Mouse (Mus musculus) common myeloid progenitor, adult 5-6 weeks (primary cell): ENCODE results near the gene Rnf114. TPM values are rescaled to one million over a fixed set of nuclear protein-coding genes. Genes with fewer than 3 reads are reported as not detected.
A peak's percentile ranks its signal among the peaks of the same experiment; 100 is the strongest.

Experiments used
- ATAC-seq: replicated peaks from 2 replicates; pipeline ENCODE4 v1.8.0; 2016; ENCODE audit warnings: low read depth, mild to moderate bottlenecking, moderate TSS enrichment, inconsistent platforms; ENCODE audit not compliant: poor library complexity, severe bottlenecking
- total RNA-seq: library from RNA; stranded (forward); fragments of 200-1000, 187-1606 nt; gene quantifications from 2 replicates; pipeline ENCODE4 v1.2.3, GENCODE M21; 2017

The Rnf114 gene
- 22.9 and 29.9 TPM in 2 replicates for total RNA-seq

DNA sequence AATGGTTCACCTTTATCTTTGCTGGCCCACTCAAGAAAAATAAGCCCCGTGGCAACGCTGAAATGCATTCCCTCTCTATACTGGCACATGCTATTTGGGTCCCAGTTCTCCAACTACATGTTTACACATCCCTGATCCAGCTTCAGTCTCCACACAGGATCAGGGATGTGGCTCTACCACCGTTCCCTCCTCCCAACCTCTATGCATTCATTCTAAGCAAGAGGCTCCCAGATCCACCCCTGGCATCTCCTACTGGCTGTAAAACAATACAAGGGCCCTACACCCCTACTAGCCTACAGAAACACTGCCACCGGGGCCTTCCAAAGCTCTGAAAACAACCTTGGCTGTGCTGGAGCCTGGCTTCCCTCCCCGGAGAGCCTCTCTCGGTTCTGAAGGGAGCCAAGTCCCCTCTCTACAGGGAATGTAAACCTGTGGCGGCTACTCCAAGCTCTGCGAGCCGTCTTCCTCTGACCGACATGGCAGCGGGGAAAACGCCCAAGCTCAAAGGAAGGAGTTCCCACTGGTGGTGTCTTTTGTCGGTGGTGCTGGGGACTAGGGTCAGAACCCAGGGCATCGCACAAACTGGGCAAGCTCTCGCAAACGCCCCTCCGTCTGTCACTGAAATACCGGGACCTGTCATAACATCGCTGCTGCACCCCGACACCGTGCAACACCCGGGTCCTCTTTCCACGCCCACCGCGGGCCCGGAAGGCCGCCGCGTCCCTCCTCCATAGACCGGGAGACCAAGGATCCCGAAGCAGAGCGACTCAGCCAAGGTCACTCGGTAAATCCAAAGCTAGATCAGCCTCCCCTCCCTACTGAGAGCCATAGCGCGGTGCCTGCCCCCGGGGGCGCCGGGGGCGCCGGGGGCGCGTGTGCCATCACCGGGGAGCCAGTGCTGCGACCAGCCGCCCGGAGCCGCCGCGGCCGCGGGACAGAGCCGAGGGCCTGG lies at the start of gene Rnf114:
TSS of gene Rnf114 (plus strand) at position 889 of the 952 bp plus-strand sequence.
- peak; percentile 37 for ATAC-seq

DNA sequence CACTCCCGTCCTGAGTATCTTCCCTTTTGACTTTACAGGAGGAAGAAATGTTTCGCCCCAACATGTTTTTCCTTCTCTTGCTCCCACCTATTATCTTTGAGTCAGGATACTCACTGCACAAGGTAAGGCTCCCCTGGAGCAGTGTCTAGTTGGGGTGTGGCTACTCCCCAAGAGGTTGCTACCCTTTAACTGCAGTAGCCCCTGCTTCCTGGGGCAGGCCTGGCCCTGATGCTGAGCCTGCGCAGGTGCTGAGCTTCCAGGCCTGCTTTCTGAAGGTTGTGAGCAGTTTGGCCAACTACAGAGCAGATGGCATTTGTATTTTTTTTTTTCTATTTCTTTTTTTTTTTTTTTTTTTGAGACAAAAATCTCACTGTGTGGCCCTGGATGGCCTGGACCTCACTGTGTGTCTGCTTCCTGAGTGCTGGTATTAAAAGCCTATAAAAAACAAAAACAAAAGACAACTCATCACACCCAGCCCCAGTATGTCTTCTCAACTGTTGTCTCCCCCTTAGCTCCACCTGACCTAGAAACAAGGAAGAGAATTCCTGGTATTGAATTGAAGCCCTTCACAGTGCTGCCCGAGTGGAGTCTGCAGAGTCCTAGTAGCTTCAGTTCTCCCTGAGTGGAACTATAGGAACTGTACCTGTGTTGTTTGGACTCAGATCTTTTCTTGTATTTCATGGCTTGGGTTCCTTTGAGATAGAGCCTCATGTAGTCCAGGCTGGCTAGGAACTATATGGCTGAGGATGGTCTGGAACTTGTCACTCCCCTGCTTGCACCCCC lies 48.8 kb upstream of the Rnf114 start:
- ATAC-seq, result no peak

DNA sequence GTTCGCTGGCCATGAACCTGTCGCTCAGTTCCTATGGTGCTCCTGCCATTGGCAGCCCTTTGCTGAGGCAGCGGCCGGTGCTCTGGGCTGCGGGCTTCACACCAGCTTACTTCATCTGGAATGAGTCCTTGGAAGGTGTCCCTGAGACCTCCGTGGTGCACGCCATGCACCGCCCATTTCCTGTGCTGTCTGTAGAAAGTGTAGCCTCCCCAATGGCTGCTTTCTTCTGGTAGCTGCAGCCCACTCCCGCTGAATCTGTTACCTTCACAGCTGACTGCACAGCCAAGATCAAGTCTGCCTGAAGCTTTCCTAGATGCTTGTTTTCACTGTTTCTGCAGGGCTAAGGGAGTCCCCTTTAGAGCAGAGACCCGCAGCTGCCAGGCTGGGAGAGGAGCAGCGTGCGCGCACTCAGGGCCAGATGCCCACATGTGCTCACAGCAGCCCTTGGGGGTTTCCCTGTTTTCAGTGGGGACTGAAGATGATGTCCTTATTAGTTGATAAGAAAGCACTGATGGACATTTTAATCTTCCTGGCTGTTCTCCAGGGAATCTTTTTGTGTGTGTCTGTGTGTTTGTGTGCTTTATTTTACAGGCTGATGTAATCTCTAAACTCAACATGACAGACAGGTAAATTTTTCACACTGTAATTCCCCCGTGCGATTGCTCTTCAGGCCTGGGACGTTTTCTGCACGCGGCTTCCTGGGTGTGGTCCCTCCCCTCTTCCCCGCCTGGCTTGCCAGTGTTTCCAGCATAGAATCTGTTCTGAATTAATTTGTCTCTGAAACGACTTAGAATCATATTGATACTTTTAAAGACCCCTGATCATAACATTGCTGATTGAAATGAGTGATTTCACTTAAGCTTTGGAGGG lies 46.3 kb upstream of the Rnf114 start:
- ATAC-seq, result no peak

DNA sequence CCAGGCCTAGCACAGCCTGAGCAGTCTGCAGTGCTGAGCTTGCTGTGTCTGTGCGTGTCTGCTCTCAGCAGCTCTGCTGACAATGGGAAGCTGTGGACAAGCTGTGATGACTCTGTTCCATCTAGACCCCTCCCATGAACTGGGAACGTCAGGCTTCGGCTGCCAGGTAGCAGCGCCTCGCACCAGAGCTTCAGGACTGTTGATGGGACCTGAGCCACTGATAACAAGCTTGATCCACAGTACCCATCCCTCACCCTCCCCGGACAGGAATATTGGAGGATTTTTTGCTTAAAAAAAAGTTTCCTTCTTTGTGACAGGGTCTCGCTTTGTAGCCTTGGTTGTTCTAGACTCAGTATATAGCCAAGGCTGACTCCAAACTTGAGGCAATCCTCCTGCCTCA lies 45.2 kb upstream of the Rnf114 start:
- ATAC-seq, result no peak

DNA sequence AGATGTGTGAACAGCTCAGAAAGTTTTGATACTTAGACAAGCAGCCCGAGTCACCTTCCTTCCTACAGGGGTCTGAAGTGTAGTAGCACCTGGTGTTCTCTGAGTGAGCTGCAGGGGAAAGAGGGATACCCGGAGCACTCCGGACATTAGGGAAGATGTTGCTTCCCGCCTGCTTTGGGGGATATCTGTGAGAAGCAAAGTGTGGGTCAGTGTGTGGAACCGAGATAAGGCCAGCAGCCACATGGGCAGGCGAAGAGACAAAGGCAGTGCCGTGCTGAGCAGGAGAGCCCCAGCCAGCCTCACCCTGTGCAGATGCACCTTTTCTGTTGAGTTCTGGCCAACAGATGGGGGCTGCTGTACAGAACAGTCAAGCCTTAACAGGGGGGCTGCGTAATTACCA lies 44.8 kb upstream of the Rnf114 start:
- 0 out of 2 replicates have a peak, but pooled peaks have one; percentile 34 for ATAC-seq

DNA sequence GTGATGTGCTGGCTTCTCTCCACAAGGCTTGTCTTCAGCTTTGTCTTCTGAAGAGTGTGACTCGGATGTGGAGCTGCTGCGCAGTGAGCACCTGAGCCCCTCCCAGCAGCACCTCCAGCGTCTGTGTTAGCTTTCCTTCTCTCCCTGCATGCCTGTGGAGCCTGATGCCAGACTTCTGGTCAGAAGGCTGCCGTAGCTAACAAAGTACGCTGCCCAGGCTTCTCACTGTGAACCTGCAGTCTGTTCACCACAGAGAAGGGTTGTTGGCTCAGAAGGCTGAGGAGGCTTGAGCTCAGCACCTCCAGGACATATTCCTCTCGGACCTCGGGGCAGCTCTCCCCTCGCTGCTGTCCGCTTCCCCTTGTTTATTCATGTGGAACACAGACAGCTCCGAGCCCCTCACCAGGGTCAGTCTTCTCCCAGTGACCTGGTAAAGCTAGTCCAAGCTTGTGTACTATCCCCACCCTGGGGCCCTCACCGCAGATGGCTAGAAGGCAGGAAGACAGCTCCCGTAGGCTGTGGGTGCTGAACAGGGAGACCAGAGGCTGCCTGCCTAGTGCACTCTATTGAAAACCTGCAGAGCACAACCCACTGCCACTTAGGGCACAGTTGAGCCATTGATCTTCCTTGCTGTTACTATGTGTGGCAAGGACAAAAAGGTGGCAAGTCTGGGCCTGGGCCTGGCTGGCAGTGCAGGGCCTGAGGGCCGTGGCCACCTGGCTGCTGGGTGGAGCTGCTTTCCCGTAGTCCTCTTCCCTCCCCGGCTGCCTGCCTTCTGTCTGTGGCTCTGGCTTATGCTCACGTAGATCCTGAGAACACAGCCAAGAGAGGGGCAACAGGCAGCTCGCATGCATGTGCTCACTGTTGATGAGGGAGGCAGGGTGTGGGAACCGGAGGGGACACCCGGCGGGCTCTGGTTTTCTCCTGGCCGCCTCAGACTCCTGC lies 42.8 kb upstream of the Rnf114 start:
- no peak; the same call in 1 of the 2 replicates for ATAC-seq

DNA sequence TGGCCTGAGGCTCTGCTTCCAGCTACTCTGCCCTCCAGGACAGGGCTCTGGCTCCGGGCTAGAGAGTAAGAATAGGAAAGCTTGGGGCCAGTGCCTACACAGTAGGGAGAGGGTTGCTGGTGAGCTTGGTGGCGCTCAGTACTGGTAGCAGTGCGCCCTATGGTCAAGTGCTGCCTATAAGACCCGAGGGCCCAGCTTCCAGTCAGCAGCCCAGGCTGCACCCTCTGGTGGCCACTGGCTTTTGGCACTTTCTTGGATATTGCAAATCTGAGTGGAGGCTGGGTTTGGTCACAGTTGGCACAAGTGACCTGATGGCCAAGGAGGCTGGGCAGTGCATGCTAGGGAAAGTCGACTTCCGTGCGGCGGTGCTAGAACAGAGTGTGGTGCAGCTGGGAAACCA lies 41.8 kb upstream of the Rnf114 start:
- ATAC-seq, result no peak

DNA sequence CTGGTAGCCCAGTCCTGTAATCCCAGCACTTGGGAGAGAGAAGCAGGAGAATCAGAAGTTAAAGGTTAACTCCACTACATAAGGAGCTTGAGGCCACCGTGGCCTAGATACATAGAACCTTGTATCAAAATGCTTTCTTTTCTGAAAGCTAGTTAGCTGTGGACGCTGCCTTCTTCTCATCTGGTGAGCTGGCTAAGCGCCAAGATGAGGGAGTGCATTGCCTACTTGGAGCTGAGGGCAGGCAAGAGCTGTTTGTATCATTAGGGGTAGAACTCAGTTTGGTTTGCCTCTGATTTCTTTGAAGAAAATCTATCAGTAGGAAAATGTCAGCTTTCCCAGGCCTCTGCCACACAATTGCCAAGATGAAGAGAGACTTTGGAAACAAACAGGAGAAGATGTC lies 38.6 kb upstream of the Rnf114 start:
- no peak for ATAC-seq

DNA sequence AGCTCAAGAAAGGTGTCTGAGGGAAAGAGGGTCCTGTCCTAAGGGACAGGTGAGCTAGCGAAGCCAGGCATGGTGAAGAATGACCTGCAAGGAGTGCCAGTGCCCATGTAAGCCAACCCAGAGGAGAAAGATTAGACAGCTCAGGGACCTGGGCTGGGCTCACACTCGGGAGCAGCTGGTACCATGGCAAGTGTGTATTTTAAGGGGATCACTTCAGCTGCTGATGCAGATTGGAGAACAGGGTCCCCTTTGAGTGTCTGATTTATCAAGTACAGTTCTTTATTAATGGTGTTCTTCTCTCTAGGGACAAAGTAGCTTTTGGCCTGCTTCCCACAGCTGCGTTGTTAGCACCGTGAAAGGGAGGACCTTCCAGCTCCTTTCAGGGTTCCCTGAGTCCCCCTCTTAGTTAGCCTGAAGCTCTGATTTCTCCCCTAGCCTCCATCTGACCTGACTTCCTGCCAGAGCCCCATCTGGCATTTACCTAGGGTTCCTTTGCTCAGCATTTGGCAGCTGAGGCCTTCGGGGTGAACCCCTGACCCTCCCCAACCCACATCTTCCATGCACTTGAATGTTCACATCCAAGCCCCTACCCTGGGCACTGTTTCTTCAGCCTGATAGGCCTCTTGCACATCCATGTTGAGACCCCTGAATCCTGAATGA lies 36.0 kb upstream of the Rnf114 start:
- ATAC-seq, result no peak

DNA sequence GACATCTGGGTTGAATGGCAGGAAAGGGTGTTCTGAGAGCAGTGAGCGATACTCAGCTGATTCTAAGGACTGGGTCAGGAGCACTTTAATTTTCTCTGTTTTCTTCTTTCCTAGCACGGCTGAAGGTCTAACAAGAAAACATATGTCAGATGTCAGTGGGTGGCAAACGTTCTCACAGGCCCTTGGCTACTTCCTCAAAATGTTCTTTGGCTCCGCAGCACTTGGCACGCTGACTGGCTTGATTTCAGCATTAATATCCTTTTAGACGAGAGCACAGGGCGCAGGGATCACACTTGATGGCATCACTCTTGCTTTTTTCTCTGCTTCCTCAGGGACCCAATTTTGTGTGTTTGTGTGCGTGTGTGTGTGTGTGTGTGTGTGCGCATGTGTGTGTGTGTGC lies 35.2 kb upstream of the Rnf114 start:
- ATAC-seq, result peak; percentile 74; the same call in 1 of the 2 replicates

DNA sequence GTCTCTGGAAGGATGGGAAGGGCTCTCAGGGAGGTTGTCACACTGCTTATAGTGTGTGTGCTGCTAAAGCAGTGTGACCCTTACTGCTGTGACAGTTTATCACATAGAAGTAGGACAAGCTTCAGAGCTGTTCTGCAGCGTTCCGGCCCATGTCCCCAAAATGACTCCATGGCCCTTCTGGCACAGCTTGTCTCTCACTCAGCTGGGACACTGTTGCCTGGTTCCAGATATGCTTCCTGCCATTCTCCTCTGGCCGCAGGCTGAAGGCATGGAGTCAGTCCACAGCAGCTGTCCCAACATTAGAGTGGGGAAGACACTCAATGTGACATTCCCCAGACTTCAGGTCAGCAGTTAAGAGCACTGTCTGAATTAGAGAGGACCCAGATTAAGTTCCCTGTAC lies 33.9 kb upstream of the Rnf114 start:
- no peak for ATAC-seq

DNA sequence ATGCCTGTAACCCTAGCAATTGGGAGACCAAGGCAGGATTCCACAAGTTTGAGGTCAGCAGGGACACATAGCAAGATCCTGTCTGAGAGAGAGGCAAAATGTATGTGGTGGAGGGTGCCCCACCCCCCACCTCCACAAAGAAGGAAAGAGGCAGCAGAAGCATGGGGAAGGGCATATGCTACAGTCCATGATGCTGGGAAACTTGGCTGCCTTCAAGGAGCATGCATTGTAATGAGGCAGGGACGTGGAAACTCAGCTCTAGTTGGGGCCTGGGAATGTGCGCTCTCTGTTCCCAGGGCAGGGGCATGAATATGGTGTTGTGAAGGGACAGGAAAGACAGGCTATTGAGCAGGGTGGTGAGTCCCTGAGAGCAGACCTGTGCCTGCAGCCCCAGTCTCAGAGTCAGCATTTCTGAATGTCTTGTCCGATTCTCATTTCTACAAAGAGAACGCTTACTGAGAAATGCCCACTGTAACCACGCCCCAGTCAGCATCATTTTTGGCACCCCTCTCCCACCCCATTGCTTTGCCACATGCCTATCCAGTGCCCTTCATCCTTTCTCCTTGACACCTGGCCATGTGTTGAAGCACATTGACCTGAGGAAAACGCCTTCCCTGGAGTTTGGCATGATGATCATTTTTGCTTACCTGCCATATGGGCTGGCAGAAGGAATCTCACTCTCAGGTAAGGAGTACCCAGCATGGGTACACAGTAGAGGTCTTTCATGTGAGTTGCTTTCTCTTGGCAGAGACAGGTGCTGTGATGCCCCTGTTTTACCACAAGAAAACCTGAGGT lies 33.2 kb upstream of the Rnf114 start:
- ATAC-seq, result no peak

DNA sequence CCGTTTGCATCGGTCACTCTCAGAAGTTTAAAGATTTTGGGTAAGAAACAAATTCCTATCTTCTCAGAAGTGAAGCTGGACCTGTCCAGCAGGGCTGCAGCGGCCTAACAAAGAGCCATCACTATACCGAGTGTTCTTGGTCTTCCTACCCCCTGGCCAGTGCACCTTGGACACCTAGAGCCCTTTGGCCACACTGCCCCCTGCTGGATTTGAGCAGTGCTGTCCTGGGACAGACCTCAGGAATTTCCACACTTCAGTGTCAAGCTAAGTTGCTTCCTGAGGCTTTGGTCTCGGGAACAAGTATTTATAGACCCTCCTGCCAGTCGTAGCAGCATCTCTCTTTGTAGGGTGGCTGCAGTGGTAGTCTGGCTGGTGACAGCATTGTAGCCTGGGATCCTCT lies 29.5 kb upstream of the Rnf114 start:
- peak; percentile 75; the same call in 1 of the 2 replicates for ATAC-seq

DNA sequence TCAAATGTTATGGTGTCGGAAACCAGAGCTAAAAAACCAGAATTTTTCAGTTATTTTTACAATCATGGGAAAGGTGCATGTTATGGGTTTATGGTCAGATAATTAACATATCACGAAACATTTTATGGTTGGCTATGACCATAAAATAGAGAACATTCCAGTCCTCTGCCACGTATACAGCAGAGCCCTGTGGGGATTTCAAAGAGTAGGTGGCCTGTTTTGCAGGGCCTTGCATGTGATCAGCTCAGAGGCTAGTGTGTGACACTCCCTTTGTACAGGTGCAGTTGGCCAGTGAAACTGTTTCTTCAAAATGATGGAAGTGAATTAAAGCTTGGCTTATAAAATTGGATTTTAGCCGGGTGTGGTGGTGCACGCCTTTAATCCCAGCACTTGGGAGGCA lies 28.6 kb upstream of the Rnf114 start:
- no peak for ATAC-seq

DNA sequence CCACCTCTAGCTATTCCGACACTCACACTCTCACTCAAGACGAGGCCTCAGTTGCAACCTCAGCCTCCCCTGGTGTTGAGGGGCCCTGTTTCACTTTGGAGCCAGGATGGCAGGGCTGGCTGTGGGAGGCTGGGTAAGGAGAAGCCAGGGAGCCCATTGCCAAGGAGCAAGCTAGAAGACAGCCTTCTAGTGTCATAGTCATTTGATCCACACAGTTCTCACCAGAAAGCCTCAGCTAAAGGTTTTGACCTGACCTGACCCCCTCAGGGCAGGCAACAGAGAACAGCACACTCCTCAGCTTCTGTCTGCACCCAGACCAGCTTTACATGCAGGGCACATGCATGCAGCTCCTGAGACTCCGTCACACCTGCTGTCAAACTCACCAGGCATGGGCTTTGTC lies 26.5 kb upstream of the Rnf114 start:
- ATAC-seq, result no peak

DNA sequence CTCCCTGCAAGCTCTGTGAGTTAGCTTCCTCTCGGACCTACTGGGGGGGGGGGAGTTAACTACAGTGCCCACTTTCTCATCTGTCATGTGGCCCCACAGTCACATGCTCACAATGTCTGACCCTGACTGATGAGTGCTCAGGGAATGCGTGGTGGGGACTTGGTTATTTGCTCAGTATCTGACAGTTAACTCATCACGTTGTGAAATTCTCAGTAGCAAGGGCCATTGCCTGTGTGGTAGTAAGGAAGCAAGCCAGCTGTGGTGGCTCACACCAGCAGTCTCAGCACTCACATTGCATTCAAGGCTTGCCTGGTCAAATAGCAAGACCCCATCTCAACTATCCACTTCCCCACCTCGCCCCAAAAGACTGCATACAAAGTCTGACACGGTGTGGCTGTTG lies 25.2 kb upstream of the Rnf114 start:
- ATAC-seq, result no peak

DNA sequence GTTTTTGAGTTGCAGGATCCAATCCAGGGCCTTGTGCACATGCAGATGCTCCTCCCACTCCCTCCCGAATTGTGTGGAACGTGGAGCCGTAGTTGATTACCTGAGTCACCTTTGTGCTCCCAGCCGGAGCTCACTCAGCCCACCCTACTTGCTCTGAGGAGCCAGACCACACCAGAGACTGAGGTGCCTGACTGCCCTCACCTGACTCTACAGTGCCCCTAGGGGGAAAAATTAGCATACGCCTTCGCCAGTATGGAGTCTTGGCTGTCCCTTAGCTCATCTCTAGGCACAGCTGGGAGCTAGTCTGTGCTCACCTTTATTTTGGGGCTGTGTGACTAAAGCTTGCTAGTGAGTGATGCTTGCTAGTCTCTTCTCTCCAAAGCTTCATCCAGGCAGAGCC lies 24.0 kb upstream of the Rnf114 start:
- ATAC-seq, result peak; percentile 51; the same call in 1 of the 2 replicates

DNA sequence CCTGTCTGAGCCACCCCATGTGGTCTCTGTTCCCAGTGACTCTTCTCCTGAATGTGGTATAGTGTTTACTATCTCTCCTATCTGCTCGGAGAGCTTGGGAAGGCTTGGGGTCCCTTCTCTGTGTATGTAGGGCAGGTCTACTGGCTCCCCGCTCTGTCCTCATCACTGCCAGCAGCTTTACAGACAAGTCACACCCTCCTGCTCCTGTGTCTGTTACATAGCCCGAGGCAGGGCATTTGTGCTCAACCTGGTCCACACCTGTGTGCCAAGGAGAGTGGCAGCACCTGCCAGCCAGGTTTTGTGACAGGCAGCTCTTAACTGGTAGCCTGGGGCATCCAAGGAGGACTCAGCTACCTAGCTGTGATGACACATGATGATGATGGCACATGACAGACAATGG lies 21.8 kb upstream of the Rnf114 start:
- no peak for ATAC-seq
